Mouse (Mus musculus) MEL-GATA-1-ER (cell line): ENCODE data around the gene Myo15b.

Experiments
- DNase-seq: peaks from one replicate; pipeline ENCODE4 v3.0.0-alpha.2; 2012; ENCODE audit warnings: low read depth; ENCODE audit errors: extremely low read depth

Myo15b gene

DNA sequence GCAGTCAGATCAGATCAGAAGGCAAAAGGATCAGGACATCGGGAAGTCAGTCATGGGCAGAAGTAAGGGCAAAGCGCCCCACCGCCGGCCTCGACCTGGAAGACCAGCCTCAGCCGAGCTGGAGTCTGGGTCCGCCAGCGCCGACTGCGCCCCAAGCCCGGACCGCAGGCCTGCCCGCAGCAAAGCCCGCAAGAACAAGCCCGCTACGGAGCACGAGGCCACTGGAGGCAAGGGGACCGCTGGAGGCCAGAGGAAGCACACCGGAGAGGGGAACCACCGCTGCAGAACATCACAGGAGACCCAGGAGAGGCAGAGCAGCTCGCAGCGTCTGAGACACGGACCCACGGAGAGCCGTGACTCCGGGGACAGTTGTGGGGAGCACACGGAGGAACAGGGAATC is at the start of gene Myo15b:
Gene Myo15b (plus strand): TSS at position 53 of the 400 bp plus-strand sequence.
- DNase-seq, result no peak

DNA sequence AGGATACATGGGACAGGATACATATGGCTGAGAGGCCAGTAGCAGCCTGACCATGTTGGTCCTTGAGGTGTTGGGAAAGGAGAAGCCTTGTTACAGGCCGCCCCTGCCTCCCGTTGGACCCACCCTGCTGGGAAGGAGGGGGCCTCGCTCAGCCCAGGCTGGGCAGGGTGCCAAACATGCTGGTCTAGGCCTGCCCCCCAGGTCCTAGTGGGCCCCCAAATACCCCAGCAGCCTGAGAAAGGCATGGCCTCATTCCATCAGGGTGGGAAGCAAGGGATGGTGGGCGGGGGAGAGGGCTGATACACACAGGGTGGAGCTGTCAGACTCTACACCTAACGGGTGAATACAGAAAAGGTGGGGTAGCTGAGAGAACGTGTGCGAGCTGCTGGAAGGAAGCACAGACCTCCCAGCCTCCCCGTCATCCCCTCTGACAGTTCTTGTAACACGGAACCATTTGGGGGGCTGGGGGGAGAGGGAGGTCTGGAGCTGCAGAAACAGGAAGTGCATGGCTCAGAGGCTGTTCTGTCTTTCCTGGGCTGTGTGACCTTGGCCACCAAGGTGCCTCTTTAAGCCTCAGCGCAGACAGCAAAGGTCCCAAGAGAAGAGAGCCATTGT is 49.4 kb upstream of the Myo15b start:
- DNase-seq, result no peak

DNA sequence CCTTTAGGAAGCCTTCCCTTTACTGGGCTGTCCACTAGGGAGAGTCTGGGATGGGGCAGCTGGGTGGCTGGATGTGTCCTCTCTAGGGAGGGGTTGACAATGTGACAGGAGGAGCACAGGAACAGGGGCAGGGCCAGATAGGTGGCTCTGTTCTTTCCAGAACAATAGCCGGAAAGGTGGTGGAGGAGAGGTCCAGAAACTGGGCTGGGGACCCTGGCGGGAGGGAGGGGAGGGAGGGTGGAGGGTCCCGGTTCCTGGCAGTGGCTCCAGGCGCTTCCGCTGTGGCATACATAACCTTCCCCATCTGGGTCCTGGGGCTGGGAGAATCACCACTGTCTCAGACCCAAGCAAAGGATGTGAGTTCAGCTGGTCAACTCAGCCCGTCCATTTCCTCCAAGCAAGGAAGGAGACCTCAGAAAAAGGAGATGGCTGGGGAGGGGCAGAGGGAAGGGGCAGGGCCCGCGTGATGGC is 48.9 kb upstream of the Myo15b start:
- DNase-seq, result no peak

DNA sequence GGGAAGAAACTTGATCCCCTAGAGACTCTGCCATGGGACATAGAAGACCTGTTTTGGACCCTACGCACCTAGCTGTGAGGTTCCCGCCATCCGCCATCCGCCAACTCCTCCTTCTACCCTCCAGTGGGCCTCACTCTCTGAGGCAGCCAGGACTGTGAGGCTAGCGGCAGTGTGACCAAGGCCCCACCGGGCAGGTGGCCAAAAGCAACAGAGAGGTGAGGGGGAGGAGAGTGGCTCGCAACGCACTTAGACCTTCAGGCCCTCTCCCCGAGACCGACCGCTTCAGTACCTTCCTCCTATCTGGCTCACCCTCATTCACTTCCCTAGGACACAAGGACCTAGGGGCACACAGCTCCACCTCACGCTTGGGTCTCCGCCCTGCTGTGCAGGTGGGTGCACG is 47.8 kb upstream of the Myo15b start:
- no peak for DNase-seq

DNA sequence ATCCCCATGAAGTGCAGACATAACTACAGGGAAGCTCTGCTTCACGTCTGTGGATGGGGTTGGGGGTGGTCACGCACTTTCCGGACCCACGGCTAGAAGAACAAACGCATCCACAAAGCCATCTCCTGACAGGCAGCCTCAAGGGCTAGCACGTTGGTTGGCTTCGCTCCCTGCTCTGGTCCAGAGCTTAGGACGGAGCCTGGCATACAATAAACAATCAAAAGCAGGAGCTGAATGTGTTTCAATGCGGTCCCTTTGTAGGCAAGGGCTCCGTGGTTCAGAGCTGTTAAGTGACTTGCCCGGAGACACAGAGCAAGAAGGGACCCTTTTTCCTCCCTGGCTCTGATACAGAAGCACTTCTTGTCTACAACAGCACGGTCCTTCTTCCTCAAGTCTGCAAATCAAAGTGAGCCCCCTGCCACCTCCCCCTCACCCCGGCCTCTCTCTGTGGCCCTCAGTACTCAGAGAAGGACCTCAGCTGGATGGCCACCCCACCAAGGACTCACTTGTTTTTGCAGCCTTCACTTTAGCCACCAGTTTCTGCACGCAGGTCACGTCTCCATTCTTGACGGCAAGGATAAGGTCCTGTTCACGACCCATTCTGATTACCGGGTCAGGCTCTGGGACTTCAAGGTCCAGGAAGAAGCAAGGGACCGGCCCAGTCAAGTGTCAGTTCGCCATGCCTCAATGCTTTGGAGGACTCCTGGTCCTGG is 46.7 kb upstream of the Myo15b start:
- DNase-seq, result no peak

DNA sequence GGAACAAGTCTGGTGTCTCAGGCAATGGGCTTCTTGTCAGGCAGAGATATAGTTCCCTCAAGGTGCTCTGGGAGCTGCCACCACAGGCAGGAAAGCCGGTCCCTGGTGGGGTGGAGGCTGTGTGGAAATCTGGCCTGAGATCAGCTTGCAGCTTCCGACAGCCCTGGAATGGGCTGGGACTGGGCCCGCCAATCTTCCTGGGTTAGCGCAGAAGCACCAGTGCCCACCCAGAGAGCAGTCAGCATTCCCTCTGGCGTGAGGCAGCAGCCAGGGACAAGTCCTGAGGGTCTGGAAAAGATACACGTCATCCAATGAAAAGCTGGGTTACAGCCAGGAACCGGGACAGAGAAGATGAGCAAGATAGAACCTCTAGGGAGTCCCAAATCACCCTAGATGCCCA is 46.1 kb upstream of the Myo15b start:
- DNase-seq, result no peak

DNA sequence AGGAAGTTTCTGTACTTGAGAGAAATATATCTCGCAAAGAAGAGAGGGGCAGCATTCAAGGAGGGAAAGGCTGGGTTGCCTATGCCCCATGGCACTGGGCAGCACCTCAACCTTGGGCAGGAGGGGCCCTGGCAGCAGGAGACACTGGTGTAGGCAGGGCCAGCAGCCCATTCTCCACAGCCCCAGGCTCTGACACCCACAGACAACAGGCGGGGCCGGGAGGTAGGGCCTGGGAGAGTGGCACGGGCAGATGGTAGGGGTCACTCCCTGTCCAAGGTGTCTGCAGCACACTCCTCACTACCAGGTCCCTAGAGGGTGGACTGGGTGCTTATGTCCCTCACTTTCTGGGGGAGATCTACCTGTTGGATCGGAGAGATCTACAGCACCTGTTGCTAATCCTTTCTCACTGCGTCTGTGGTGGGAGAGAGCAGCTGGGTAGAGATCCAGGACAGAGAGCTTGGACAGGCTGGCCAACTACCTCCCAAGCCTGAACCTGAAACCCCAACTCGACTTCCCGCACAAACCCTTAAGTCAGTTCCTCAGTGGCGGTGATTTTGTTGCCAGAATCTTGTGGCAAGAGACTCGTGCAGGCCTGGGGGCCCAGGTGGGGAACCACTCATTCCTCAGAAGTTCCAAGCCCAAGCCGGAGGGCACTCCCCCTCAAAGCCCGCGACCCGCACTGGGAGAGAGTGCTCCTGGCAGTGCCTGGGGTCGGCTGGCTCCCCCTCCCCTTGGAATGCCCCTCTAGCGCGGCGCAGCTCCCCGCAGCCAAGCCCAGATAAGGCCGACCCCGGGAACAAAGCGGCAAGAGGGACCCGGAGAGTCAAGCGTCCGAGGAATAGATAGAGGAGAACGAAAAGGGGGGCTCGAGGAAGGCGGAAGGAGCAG is 45.4 kb upstream of the Myo15b start:
- no peak for DNase-seq

DNA sequence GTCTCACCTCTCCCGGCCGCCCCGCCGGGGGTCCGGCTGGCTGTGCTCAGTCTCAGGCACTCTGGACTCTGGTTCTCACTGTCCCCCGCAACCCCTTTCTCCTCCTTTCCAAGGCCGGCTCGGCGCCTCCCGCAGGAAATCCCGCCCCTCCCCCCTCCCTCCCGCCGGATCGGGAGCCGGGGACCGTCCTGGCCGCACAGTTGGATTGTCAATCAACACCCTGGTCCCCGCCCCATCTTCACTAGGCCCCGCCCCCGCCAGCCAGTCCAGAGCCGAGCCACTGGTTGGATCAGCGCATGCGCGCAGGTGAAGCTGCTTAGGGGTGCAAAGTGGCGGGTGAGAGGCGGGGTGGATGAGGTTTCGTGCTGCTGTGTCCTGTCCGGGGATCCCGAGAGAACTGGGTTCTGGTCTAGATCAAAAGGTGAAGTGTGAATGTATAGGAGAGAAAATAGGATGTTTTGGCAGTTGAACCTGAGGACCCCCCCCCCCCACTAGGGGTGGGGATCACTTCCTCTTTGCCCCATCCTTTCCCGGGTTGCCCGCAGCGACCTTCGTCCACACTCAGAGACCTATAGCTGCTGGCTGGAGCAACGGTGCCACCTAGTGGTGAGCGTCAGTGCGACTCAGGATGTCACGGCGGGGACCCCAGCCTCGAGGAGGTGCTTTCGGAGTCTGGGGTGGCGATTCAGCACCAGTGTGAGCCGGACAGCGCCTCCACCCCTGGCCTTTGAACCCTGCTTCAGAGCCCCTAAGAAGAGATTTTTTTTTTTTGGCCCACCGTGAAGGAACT is 44.5 kb upstream of the Myo15b start, which contains the start of gene Caskin2:
Gene Caskin2 (minus strand): TSS at position 133 of the 790 bp plus-strand sequence.
- peak; percentile 85 for DNase-seq

DNA sequence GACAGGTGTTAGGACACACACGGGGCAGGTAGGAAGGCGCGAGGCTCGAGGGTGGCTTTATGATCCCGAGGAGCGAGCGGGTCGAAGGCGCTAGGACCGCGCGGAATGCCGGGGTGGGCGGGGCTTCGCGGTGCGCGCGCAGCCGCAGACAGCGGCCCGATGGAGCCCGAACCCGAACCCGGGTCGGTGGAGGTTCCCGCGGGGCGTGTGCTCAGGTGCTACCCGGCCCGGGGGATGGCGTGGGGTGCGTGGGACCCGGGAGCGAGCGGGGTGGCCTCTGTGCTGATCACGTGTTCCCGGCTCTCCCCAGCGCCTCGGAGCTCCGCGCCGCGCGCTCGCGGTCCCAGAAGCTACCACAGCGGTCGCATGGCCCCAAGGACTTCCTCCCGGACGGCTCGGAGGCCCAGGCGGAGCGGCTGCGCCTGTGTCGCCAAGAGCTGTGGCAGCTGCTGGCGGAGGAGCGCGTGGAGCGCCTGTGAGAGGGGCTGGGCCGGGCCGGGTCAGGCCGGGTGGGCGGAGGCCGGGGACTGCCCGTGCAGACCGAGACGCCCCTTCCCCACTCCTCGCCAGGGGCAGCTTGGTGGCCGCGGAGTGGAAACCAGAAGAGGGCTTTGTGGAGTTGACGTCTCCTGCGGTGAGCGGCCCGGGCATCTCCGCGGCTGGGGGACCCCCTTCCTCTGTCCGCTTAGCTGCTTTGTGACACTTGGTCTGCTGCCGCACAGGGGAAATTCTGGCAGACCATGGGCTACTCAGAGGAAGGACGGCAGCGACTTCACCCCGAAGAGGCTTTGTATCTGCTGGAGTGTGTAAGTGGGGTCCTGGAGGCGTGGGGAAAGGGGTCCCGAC is 43.4 kb upstream of the Myo15b start, which contains the start of gene Tsen54:
Gene Tsen54 (plus strand): TSS at position 120 of the 846 bp plus-strand sequence.
- no peak for DNase-seq

DNA sequence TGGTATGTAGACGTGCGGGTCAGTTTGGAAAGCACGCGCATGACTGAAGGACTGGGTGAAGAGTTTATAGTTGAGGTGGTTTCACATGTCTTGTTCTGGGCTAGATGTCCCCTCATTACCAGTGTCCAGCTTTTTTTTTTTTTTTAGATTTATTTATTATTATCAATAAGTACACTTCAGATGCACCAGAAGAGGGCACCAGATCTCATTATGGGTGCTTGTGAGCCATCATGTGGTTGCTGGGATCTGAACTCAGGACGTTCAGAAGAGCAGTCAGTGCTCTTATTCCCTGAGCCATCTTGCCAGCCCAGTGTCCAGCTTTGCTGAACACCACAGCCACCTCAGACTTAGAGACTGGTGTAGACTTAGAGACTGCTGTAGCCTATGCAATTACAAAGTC is 40.9 kb upstream of the Myo15b start:
- DNase-seq, result no peak

DNA sequence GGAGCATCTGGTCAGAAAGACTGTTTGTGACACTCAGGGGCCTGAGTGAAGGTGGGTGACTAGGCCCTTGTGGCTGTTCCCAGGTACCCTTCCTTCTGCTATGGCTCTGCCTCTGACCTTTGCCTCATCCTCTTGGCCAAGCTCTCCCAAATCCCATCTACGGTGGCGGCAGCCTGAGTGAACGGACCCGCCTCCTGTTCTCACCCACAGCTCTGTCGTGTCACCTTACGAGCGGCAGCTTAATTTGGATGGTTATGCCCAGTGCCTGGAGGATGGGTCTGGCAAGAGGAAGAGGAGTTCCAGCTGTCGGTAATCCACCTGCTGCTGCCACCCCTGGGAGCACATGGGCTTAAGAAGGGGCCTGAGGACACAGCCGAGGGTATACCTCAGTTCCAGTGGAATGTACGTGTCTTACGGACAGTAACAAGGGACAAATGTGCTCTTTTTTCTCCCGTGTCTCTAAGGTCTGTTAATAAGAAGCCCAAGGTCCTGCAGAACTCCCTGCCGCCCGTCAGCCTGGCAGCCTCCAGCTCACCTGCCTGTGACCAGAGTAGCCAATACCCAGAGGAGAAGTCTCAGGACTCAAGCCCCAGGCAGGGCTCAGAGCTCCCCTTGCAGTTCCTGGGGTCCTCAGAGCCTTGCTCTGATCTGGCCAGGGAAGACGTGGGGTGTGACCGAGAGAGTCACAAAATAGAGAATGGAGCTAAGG is 38.1 kb upstream of the Myo15b start:
- DNase-seq, result no peak

DNA sequence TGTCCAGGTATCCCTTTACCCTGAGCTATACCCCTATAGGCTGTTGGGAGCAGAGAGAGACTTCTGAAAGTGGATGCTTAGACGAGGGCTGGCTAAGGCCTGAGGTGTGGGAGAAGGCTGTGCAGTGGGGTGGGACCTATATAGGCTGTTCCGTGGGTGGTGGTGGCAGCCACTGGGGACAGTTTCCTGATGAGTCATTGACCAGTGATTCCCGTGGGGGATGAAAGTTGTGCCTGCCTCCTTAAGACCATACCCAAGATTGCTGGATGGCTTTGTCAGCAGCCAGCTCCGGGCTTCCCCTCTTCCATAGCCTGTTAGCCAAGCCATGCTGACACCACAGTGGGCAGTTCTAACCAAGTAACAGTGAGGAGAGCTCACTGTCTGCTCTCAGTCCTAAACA is 37.2 kb upstream of the Myo15b start:
- DNase-seq, result no peak

DNA sequence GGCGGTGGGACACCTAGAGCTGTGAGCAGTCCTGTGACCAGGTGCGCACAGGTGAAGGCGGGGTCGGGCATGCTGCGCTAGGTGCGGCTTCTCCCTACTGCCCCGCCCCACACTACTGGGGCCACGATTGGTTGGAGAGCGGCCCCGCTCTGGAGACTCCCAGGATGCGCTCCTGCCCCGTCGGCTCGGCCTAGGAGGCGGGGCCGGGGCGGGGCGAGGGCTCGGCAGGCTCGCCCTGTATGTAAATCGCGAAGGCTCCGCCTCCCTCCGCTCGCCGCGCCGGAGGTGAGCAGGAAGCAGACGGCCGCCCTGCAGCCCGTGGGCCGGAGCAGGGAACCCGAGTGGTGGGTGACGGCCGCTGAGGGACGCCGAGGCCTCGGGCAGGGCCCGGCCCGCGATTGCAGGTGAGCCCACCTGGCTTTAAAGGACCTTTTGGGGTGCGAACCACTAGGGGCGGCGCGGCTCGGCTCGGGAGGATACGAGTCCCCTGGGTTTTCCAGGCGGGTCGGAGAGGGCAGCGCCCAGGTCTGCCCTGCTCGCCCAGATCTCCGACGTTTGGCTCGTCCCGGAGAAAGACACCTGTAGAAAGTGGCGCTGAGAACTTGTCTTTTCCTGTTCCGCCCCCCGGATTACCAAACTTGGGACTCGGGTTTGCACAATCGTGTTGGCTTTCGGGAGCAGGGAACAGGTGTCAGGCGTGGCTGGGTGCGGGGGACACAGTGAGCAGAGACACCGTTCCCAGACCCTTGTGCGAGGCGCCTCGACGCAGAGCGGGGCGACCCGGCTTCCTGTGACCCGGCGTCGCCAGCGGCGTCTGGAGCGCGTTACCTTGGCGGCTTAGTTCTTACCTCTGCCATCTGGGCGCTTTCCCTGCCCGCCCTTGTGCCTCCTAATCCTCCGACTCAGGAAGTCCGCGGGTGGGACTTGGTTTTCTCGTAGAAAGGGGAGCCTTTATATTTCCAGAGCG is 34.1 kb upstream of the Myo15b start, which contains the start of gene Llgl2:
Gene Llgl2 (plus strand): TSS at position 276 of the 967 bp plus-strand sequence.
- DNase-seq, result peak; percentile 66

DNA sequence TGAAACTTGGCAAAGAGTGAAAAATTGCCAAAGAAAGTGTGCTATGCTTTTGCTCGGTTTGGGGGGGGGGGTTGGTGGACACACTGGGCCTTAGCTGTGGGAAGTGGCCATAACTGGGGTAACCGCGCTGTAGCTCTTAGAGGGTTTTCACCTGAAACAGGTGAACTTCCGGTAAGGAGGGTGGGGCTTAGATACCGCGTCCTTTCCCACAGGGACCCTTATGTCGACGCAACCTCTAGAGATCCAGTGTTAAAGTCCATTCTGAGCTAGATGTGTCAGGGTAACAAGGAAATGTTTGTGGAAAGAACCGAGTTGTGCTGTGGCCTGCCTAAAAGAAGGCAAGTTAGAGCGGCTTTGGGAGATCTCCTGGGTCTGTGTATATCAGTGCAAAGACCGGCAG is 33.4 kb upstream of the Myo15b start:
- no peak for DNase-seq

DNA sequence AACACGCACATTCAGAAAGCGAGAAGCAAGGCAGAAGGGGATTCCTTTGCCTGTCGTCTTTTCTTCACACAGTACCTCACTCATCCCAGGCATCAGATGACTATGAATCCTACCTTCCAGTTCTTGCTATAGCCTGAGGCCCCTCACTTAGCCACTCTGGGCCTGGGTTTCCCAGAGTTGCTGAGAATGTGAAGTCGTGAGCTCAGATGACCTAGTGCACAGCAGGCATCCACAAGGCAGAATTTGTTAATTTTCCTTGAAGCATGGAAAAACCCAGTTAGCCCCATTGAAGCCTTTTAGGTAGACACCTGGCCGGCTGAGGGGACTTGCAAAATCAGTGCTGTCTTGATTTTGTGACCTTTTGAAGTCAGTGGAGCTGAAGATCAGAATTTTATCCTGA is 31.7 kb upstream of the Myo15b start:
- DNase-seq, result no peak

DNA sequence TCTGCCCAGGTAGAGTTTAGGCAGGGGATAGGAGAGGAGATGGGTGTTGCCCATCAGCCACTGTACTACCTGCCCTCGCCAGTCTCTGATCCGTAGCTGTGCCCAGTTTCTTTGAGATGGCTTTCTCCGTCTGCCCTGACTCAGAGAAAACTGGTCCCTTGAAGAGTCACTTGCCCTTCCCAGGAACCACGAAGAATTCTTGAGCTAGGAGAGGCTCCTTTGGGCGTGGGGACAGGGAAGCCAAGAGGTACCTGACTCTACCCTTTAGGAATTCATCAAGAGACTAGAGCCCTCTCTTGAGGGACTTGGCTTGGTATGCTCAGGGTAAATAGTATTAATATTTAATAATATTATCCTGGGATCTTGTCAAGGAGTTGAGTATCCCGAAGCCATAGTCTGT is 30.6 kb upstream of the Myo15b start:
- no peak for DNase-seq

DNA sequence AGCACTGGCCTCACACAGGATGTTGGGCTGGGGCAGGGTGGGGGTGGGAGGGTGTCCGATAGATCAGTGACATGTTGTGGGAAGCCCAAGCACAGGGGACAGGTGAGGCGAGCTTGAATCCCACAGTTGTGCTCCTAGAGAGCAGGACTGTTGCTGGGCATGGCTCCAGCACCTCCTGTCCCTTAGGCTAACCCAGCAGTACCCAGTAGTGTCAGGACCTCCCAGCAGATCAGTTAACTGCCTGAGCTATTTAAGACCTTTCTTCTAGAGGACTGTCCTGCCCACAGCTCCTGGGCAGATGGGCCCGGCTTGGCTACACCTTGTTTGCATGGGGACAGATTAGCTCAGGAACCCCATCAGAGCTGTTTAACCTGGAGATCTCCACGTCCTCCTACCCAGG is 29.2 kb upstream of the Myo15b start:
- no peak for DNase-seq
